Mouse (Mus musculus) brain, embryonic 14.5 days (tissue): Measurements from ENCODE around the gene Aff3.

Experiments
- CTCF ChIP-seq: fragments of 200-500 bp; IDR thresholded peaks from 2 replicates; pipeline ENCODE4 v1.5.1; 2012; ENCODE audit warnings: inconsistent platforms, mild to moderate bottlenecking, moderate library complexity, borderline replicate concordance; ENCODE audit not compliant: insufficient read depth, insufficient read length; ENCODE audit errors: extremely low read depth
- POLR2A ChIP-seq: fragments of 200-500 bp; IDR thresholded peaks from 2 replicates; pipeline ENCODE4 v1.6.1; 2012; ENCODE audit warnings: mild to moderate bottlenecking, inconsistent platforms, borderline replicate concordance; ENCODE audit not compliant: poor library complexity, insufficient read depth, insufficient read length, severe bottlenecking; ENCODE audit errors: extremely low read depth

DNA sequence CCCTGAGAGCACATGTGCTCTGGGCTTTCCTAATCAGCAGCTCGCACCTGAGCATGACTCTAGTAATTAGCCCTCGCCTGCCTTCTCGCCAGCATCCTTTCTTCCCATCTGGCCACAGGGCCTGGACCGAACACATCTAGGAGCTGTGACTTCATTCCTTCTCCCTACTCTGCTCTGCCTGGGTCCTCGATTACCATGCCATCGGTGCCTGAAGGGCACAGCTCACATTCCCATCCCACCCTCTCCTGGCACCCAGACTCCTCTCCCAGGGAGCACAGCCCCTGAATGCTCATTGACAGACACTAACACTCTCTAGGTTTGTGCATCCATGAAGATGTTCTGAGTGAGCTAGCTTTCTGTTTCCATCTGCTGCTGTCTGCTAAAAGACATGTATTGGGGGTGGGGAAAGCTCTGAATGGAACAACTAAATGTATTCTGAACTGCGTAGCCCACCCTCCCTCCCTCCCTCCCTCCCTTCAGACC lies 99.4 kb downstream of the Aff3 start:
- TF ChIP-seq CTCF (no peak), POLR2A (no peak)
